Mouse (Mus musculus): ENCODE data around the gene Wfdc2. TPM values are rescaled to one million over a fixed set of nuclear protein-coding genes. Genes with fewer than 3 reads are reported as not detected.

Gene Wfdc2
- polyA plus RNA-seq, 1 experiment from 2014 or later: 0.15 TPM

GRCm38 (mm10) chr2:164543745-164544144 lies 18.5 kb upstream of the Wfdc2 start:
- in situ Hi-C loops (cut with MboI; ENCODE audit: low pct_unique_long_range_greater_than_20kb): loop anchor here (25.0 kb wide), 1 partner anchor 431 kb away; no protein-coding TSS in a partner anchor
- no peak for TF ChIP-seq CTCF (IDR thresholded peaks at IDR 0.05)
- ATAC-seq: peak; percentile 88

DNA sequence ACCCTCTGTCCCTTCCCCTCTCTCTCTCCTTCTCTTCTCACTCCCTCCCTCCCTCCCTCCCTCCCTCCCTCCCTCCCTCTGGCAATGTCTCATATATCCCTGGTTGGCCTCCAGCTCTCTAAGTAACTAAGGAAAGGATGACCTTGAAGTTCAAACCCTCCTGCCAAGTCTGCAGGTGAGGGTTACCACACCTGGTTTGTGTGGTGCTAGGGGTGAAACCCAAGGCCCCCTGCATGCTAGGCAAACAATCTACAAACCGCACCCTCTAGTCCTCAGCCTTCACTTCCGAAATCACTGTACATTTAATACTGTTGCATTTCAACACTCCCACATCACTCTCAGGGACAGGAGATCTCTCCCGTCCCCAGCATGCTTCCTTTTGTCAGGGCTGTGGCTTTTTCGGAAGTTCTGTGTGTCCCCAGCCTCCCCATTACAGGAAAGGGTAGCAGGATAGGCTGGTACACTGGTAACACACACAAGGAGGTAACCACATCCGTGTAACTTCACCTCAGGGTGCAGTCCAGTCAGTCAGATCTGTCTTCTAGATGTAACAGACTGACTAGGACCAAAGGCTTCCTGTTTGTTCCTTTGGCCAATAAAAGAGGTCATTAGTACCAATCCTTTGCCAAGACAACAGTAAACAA lies 17.6 kb upstream of the Wfdc2 start:
- H3K27me3 ChIP-seq: no peaks in the 10 kb centered on the region
- DNase-seq (ENCODE audit: low read depth, low spot score) (no peak), ATAC-seq (no peak)
- in situ Hi-C loops (cut with MboI; ENCODE audit: low pct_unique_long_range_greater_than_20kb): loop anchor here (25.0 kb wide), 1 partner anchor 432 kb away; no protein-coding TSS in a partner anchor
- ChIA-PET POLR2A (no interaction called here), CTCF (interaction anchor here (1.4 to 4.4 kb wide), 2 partner anchors 14 to 27 kb away, joined by 6 to 31 read pairs; no protein-coding TSS in a partner anchor)
- TF ChIP-seq CTCF (IDR thresholded peaks at IDR 0.05): no peak

More at GRCm38 (mm10) chr2:164543745-164544144, 18.5 kb upstream of the Wfdc2 start:
- ChIA-PET POLR2A (no interaction called here), CTCF (interaction anchor here (1.3 to 4.4 kb wide), 3 partner anchors 9 to 26 kb away, joined by 3 to 31 read pairs (median 6); no protein-coding TSS in a partner anchor)
- H3K27me3 ChIP-seq: no peaks in the 10 kb centered on the region
- DNase-seq (ENCODE audit: low read depth, low spot score): peak; percentile 88

GRCm38 (mm10) chr2:164549338-164549737 lies 12.9 kb upstream of the Wfdc2 start:
- ChIA-PET POLR2A (no interaction called here), CTCF (no interaction called here)
- no peaks in the 10 kb centered on the region for H3K27me3 ChIP-seq
- DNase-seq (ENCODE audit: low read depth, low spot score) (no peak), ATAC-seq (peak; percentile 78)
- no peak for TF ChIP-seq CTCF (IDR thresholded peaks at IDR 0.05)
- in situ Hi-C loops (cut with MboI; ENCODE audit: low pct_unique_long_range_greater_than_20kb): loop anchor here (25.0 kb wide), 1 partner anchor 437 kb away; no protein-coding TSS in a partner anchor

- TF ChIP-seq CTCF (IDR thresholded peaks at IDR 0.05): no peak
- no peaks in the 10 kb centered on the region for H3K27me3 ChIP-seq
- in situ Hi-C loops (cut with MboI; ENCODE audit: low pct_unique_long_range_greater_than_20kb): loop anchor here (25.0 kb wide), 1 partner anchor 438 kb away; no protein-coding TSS in a partner anchor
- DNase-seq (ENCODE audit: low read depth, low spot score): no peak
- ChIA-PET CTCF (interaction anchor here (1.0 to 1.4 kb wide), 2 partner anchors 15 to 17 kb away, joined by 3 read pairs; no protein-coding TSS in a partner anchor), POLR2A (interaction anchor here (0.7 kb wide), 1 partner anchor 9 kb away, joined by 3 read pairs; no protein-coding TSS in a partner anchor)
- no peak for ATAC-seq
These were observed 12.0 kb upstream of the Wfdc2 start for GRCm38 (mm10) chr2:164549963-164550894.

DNA sequence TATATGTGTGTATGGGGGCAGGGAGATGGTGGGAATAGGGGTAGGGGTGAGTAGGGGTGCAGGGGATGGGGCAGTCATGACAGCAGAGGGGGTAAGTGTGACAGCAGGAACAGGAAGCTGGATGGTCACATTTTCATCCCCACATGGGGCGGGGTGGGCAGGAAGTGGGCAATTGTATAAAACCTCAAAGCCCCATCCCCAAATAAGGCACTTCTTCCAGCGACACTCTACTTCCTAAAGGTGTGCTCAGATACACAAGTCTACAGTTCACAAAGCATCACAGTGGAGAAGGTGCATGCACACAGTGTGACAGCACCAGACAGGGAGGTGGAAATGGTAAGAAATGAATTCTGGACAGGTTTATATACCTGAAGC lies 11.3 kb upstream of the Wfdc2 start:
- POLR2A ChIA-PET: no interaction called here
- CTCF ChIA-PET: interaction anchor here (1.0 to 1.4 kb wide), 2 partner anchors 14 to 17 kb away, joined by 3 read pairs; no protein-coding TSS in a partner anchor
- no peak for TF ChIP-seq CTCF (IDR thresholded peaks at IDR 0.05)
- ATAC-seq (no peak), DNase-seq (ENCODE audit: low read depth, low spot score) (no peak)
- H3K27me3 ChIP-seq: no peaks in the 10 kb centered on the region
- in situ Hi-C loops (cut with MboI; ENCODE audit: low pct_unique_long_range_greater_than_20kb): no loop called here

DNA sequence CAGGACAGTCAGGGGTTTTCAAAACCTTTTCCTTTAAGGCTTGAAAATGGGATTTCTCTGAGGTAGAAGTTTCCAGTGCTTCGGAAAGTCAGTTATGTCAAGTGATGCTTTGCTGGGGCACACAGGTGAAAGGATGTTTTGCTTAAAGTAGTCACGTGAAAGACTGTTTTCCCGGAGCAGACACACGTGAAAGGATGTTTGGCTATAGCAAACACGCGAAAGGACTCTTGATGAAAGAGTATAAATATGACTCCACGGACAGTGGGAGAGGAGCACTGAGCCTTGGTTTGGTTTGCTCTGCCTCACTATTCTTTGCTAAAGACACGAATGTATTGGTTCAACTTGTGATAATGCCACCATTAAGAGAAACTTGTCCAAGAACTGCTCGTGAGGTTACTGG lies 10.7 kb upstream of the Wfdc2 start:
- CTCF ChIA-PET: no interaction called here
- TF ChIP-seq CTCF (IDR thresholded peaks at IDR 0.05): no peak

GRCm38 (mm10) chr2:164558426-164558825 lies 3.8 kb upstream of the Wfdc2 start:
- no peak for DNase-seq (ENCODE audit: low read depth, low spot score)

More for the DNA sequence above, 10.7 kb upstream of the Wfdc2 start:
- H3K27me3 ChIP-seq: no peaks in the 10 kb centered on the region
- in situ Hi-C loops (cut with MboI; ENCODE audit: low pct_unique_long_range_greater_than_20kb): no loop called here
- DNase-seq (ENCODE audit: low read depth, low spot score) (no peak), ATAC-seq (no peak)
- POLR2A ChIA-PET: no interaction called here

GRCm38 (mm10) chr2:164558991-164559645 lies 3.1 kb upstream of the Wfdc2 start:
- ChIA-PET CTCF (no interaction called here), POLR2A (interaction anchor here (0.9 kb wide), 1 partner anchor 9 kb away, joined by 3 read pairs; no protein-coding TSS in a partner anchor)
- no peak for TF ChIP-seq CTCF (IDR thresholded peaks at IDR 0.05)
- ATAC-seq (no peak), DNase-seq (ENCODE audit: low read depth, low spot score) (no peak)
- no peaks in the 10 kb centered on the region for H3K27me3 ChIP-seq
- in situ Hi-C loops (cut with MboI; ENCODE audit: low pct_unique_long_range_greater_than_20kb): no loop called here

More at GRCm38 (mm10) chr2:164558426-164558825, 3.8 kb upstream of the Wfdc2 start:
- POLR2A ChIA-PET: interaction anchor here (0.9 kb wide), 1 partner anchor 8 kb away, joined by 3 read pairs; no protein-coding TSS in a partner anchor
- in situ Hi-C loops (cut with MboI; ENCODE audit: low pct_unique_long_range_greater_than_20kb): no loop called here
- H3K27me3 ChIP-seq: no peaks in the 10 kb centered on the region
- ATAC-seq: no peak
- no peak for TF ChIP-seq CTCF (IDR thresholded peaks at IDR 0.05)
- CTCF ChIA-PET: interaction anchor here (0.7 kb wide), 1 partner anchor 11 kb away, joined by 3 read pairs; no protein-coding TSS in a partner anchor

DNA sequence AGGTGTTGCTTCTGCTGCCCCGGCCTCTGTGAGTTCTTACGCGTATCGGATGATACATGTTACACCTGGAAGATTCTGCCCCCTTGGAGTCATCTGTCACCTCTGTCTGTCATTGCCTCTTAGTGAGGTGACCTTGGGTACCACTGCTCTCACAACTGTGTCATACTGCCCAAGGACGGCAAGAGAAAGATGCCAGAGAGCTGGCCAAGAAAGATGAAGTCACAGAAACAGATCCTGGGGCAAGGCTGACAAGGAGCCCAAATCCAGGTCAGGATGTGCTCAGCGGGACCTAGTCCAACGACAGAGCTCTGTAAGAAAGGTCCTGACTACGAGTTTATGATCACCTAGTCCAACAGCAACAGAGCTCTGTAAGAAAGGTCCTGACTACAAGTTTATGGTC lies 2.1 kb upstream of the Wfdc2 start:
- DNase-seq (ENCODE audit: low read depth, low spot score) (no peak), ATAC-seq (no peak)
- TF ChIP-seq CTCF (IDR thresholded peaks at IDR 0.05): no peak
- in situ Hi-C loops (cut with MboI; ENCODE audit: low pct_unique_long_range_greater_than_20kb): no loop called here
- POLR2A ChIA-PET: no interaction called here
- no peaks in the 10 kb centered on the region for H3K27me3 ChIP-seq
- CTCF ChIA-PET: no interaction called here
